Mouse (Mus musculus): ENCODE measurements around the gene Hydin. TPM values are rescaled to one million over a fixed set of nuclear protein-coding genes. Genes with fewer than 3 reads are reported as not detected.

Hydin gene
- polyA plus RNA-seq, 1 experiment from 2014 or later, result 0.16 TPM

DNA sequence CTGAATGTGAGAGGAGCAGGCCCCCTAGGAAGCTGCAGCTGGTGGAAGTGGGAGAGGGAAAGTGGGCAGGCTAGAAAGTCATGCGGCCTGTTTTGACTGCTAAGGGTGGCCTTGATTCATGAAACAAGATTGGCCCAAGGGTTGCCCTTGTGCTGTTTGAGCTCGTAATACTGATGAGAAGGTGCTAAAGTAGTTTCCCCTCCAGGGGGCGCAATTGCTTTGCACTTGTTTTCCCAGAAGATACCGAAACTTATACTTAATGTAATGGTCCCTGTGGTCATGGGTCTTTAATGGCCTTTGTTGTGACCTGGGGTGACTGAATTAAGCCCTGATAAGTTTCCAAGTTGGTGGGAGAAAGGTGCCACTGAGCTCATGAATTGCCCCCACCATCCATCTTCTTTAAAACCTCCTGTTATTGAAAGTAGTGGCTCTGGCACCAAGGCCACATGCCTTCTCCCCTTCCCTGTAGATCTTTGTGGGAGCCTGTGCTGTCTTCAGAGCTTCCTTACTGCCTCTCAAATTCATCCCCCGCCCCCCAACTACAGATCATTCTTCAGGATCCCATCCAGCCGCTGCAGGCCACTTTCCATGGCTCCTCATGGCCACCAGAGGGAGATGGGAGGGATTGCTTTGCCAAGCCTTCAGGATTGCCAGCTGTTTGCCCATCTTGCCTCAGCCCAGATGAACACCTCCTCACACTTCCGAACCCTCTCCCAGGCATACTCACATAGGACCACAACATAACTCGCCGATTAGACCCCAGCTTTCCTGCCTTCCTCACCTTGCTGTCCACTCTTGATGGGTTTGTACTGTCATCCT lies 362.7 kb downstream of the Hydin start:
- H3K4me2 ChIP-seq (replicated peaks), result no peak overlapping the region
- WGBS, result 74% methylated on average over 9 of the region's 9 CpGs
- no peaks in the 10 kb centered on the region for H3K4me1 ChIP-seq

GRCm38 (mm10) chr8:110630079-110630478 lies 363.3 kb downstream of the Hydin start:
- WGBS, result 99% methylated on average over 3 of the region's 3 CpGs
- ATAC-seq (ENCODE audit: low FRiP score, low read depth), result no peak
- peaks cover 29% of the 10 kb centered on the region for H3K36me3 ChIP-seq

More for the DNA sequence above, 362.7 kb downstream of the Hydin start:
- no peak overlapping the region for H3K4me3 ChIP-seq
- no peaks in the 10 kb centered on the region for H3K9me3 ChIP-seq
- no peaks in the 10 kb centered on the region for H3K27me3 ChIP-seq (replicated peaks)
- no peak overlapping the region for H3K27ac ChIP-seq
- peaks cover 23% of the 10 kb centered on the region for H3K36me3 ChIP-seq
- no peak overlapping the region for H3K9ac ChIP-seq
- ATAC-seq (ENCODE audit: low FRiP score, low read depth), result no peak

DNA sequence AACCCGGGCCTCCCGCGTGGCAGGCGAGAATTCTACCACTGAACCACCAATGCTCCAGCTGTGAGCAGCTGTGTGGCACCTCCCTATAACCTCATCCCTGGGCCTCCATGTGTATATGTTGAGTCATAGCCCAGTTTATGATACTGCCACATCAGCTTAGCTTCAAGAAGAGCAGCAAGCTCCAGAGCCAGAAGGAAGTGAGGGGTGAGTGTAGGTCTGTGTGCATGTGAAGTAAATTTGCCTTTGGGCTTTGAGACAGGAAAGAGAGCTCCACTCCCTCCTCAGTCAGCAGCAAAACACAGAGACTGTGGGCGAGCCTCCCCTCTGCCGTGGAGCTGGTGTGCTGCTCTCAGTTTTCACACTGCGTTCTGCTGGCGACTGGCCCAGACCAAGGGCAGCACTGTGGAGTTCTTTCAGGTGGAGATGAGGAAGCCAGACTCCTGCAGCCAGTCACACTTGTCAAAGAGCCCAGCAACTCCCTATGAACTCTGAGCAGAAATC lies 363.8 kb downstream of the Hydin start:
- Histone ChIP-seq H3K4me1 (no peaks in the 10 kb centered on the region), H3K27ac (no peak overlapping the region), H3K9ac (no peak overlapping the region), H3K9me3 (no peaks in the 10 kb centered on the region), H3K27me3 (replicated peaks) (no peaks in the 10 kb centered on the region), H3K36me3 (peaks cover 34% of the 10 kb centered on the region), H3K4me3 (no peak overlapping the region), H3K4me2 (replicated peaks) (no peak overlapping the region)
- 92% methylated on average over 8 of the region's 8 CpGs for WGBS
- no peak for ATAC-seq (ENCODE audit: low FRiP score, low read depth)

More at GRCm38 (mm10) chr8:110630079-110630478, 363.3 kb downstream of the Hydin start:
- no peak overlapping the region for H3K27ac ChIP-seq
- H3K4me1 ChIP-seq, result no peaks in the 10 kb centered on the region
- no peak overlapping the region for H3K4me3 ChIP-seq
- no peak overlapping the region for H3K9ac ChIP-seq
- no peak overlapping the region for H3K4me2 ChIP-seq (replicated peaks)
- H3K27me3 ChIP-seq (replicated peaks), result no peaks in the 10 kb centered on the region
- no peaks in the 10 kb centered on the region for H3K9me3 ChIP-seq

DNA sequence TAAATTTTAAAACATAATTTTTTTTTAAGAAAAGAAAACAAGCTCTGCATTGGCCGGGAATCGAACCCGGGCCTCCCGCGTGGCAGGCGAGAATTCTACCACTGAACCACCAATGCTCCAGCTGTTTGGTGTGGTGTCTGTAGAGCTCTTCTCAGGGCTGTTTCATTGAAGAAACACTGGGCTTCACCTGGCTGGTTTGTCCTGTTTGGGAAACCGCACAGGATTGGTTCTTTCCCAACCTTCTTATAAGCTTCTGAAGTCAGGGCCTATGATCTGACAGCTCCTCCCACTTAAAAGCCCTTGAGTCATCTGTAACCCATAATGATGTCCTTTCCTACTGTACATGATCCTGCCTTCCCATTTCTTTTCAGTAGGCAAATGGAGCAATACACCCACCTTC lies 364.4 kb downstream of the Hydin start:
- no peak for ATAC-seq (ENCODE audit: low FRiP score, low read depth)
- no peak overlapping the region for H3K27ac ChIP-seq
- H3K9ac ChIP-seq, result no peak overlapping the region
- no peak overlapping the region for H3K4me3 ChIP-seq
- no peaks in the 10 kb centered on the region for H3K27me3 ChIP-seq (replicated peaks)
- H3K9me3 ChIP-seq, result no peaks in the 10 kb centered on the region
- no peak overlapping the region for H3K4me2 ChIP-seq (replicated peaks)
- no peaks in the 10 kb centered on the region for H3K4me1 ChIP-seq
- H3K36me3 ChIP-seq, result peaks cover 40% of the 10 kb centered on the region
- WGBS, result 89% methylated on average over 7 of the region's 7 CpGs

DNA sequence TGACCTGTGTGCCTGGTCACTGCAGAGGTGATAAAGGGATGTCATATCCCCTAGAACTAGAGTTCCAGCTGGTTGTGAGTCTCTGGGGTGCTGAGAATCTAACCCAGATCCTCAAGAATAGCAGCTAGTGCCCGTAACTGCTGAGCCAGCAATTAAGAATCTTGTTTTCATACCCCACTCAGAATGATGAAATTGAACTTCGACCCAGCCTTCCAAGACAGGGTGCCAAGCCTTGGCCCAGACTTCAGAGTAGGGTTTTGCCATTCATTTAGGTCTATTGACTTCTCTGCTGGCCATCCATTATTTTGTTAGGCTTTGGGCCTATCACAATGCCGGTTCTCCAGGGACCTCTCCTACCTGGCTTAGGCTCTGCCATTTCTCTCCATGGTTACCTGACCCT lies 367.0 kb downstream of the Hydin start:
- peaks cover 64% of the 10 kb centered on the region for H3K36me3 ChIP-seq

DNA sequence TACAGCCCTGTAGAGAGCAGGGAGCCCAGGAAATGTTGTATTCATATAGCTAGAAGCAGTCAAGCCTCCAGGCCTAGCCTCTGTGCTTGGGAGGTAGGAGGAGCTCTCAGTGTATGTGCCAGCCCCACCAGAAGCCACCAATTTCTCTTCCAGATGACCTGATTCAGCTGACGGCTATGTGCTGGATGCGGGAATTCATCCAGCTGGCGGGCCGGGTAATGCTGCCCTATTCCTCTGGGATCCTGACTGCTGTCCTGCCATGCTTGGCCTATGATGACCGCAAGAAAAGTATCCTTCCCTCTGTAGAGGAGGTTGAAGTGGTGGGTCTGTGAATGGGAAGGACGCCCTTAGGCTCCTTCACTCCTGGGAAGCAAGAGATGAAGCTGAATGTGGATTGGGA lies 369.4 kb downstream of the Hydin start:
- no peak overlapping the region for H3K4me2 ChIP-seq (replicated peaks)
- H3K9ac ChIP-seq, result no peak overlapping the region
- 92% methylated on average over 6 of the region's 6 CpGs for WGBS
- ATAC-seq (ENCODE audit: low FRiP score, low read depth), result no peak
- no peak overlapping the region for H3K4me3 ChIP-seq
- H3K27ac ChIP-seq, result no peak overlapping the region
- H3K27me3 ChIP-seq (replicated peaks), result no peaks in the 10 kb centered on the region
- H3K4me1 ChIP-seq, result no peaks in the 10 kb centered on the region
- peaks cover 66% of the 10 kb centered on the region for H3K36me3 ChIP-seq
- no peaks in the 10 kb centered on the region for H3K9me3 ChIP-seq

More for the DNA sequence above, 367.0 kb downstream of the Hydin start:
- Histone ChIP-seq H3K9me3 (no peaks in the 10 kb centered on the region), H3K4me2 (replicated peaks) (no peak overlapping the region), H3K4me3 (no peak overlapping the region), H3K27ac (no peak overlapping the region), H3K9ac (no peak overlapping the region), H3K27me3 (replicated peaks) (no peaks in the 10 kb centered on the region), H3K4me1 (no peaks in the 10 kb centered on the region)
- no peak for ATAC-seq (ENCODE audit: low FRiP score, low read depth)
- WGBS, result 98% methylated on average over 3 of the region's 3 CpGs

- no peak overlapping the region for H3K27ac ChIP-seq
- no peak overlapping the region for H3K4me3 ChIP-seq
- peaks cover 27% of the 10 kb centered on the region for H3K36me3 ChIP-seq
- H3K9ac ChIP-seq, result no peak overlapping the region
- WGBS, result 93% methylated on average over 5 of the region's 5 CpGs
- no peak for ATAC-seq (ENCODE audit: low FRiP score, low read depth)
- no peaks in the 10 kb centered on the region for H3K27me3 ChIP-seq (replicated peaks)
- H3K9me3 ChIP-seq, result no peaks in the 10 kb centered on the region
- no peak overlapping the region for H3K4me2 ChIP-seq (replicated peaks)
- no peaks in the 10 kb centered on the region for H3K4me1 ChIP-seq
These were observed 375.6 kb downstream of the Hydin start for GRCm38 (mm10) chr8:110642331-110642730.

GRCm38 (mm10) chr8:110643177-110643576 lies 376.4 kb downstream of the Hydin start:
- ATAC-seq (ENCODE audit: low FRiP score, low read depth), result no peak
- H3K9me3 ChIP-seq, result no peaks in the 10 kb centered on the region
- H3K4me3 ChIP-seq, result no peak overlapping the region
- 85% methylated on average over 4 of the region's 4 CpGs for WGBS
- no peaks in the 10 kb centered on the region for H3K4me1 ChIP-seq
- H3K27ac ChIP-seq, result no peak overlapping the region
- no peak overlapping the region for H3K4me2 ChIP-seq (replicated peaks)
- peaks cover 20% of the 10 kb centered on the region for H3K36me3 ChIP-seq
- no peaks in the 10 kb centered on the region for H3K27me3 ChIP-seq (replicated peaks)
- H3K9ac ChIP-seq, result no peak overlapping the region

DNA sequence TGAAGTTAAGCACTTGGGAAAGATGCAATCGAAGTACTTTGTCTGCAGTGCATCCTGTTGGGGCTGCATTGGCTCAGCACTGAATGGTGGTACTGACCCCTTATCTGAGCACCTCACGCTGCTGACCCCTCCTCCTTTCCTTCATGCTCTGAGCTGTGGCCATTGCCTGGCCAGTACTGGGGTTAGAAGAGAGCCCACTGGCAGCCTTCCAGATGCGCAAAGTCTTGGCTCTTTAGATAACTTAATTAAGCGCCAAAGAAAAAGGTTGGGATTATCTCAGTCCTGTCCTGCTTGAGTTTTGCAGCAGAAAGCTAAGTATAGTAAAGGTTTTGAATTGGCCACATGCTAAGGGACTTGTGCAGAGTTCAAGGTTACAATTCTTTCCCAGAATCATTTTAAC lies 377.6 kb downstream of the Hydin start:
- no peak overlapping the region for H3K4me2 ChIP-seq (replicated peaks)
- H3K27ac ChIP-seq, result no peak overlapping the region
- no peak for ATAC-seq (ENCODE audit: low FRiP score, low read depth)
- 89% methylated on average over 4 of the region's 4 CpGs for WGBS
- H3K9me3 ChIP-seq, result no peaks in the 10 kb centered on the region
- no peaks in the 10 kb centered on the region for H3K4me1 ChIP-seq
- no peak overlapping the region for H3K9ac ChIP-seq
- no peaks in the 10 kb centered on the region for H3K27me3 ChIP-seq (replicated peaks)
- no peak overlapping the region for H3K4me3 ChIP-seq
- peaks cover 20% of the 10 kb centered on the region for H3K36me3 ChIP-seq

DNA sequence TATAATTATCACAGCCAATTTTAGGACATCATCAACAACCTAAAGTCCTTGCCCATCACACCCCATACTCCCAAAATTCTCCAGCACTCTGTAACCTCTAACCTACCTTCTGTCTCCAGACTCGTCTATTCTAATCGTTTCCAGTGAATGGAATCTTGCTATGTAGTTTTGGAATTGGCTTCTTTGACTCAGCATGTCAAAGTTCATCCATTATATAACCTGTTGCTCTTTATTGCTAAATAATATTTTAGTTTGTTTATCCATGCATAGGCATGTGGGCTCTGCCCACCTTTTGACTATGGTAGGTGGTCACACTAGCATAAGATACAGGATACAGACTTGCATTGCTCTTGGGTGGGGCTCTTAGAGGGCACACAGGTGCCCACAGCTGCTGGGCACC lies 378.1 kb downstream of the Hydin start:
- no peak overlapping the region for H3K4me2 ChIP-seq (replicated peaks)
- no peaks in the 10 kb centered on the region for H3K4me1 ChIP-seq
- no peak overlapping the region for H3K27ac ChIP-seq
- no peaks in the 10 kb centered on the region for H3K27me3 ChIP-seq (replicated peaks)
- H3K36me3 ChIP-seq, result peaks cover 20% of the 10 kb centered on the region
- H3K9me3 ChIP-seq, result no peaks in the 10 kb centered on the region
- no peak overlapping the region for H3K4me3 ChIP-seq
- 90% methylated on average over 2 of the region's 2 CpGs for WGBS
- no peak for ATAC-seq (ENCODE audit: low FRiP score, low read depth)
- H3K9ac ChIP-seq, result no peak overlapping the region

DNA sequence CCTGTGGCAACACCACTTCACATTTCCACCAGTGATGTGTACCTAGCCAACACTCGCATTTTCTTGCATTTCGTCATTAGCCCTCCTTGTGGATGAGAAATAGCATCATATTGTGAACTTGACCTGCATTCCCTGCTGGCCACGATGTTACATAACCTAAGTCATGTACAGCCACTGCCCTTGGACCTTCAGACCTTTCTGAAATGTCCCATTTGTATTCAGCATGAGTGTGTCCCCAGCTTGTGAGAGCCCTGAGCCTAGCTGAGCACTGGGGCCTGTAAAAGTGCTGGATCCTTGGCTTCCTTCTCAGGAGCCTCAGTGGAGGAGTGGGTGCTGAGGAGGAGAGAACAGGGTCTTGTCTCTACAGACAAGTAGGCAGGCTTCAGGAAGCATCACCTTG lies 378.6 kb downstream of the Hydin start:
- peaks cover 20% of the 10 kb centered on the region for H3K36me3 ChIP-seq

GRCm38 (mm10) chr8:110646064-110646463 lies 379.3 kb downstream of the Hydin start:
- Histone ChIP-seq H3K4me3 (no peak overlapping the region), H3K4me2 (replicated peaks) (no peak overlapping the region), H3K9ac (no peak overlapping the region), H3K27ac (no peak overlapping the region), H3K4me1 (no peaks in the 10 kb centered on the region), H3K27me3 (replicated peaks) (no peaks in the 10 kb centered on the region), H3K9me3 (no peaks in the 10 kb centered on the region), H3K36me3 (peaks cover 24% of the 10 kb centered on the region)
- 37% methylated on average over 6 of the region's 6 CpGs for WGBS
- no peak for ATAC-seq (ENCODE audit: low FRiP score, low read depth)

More for the DNA sequence above, 378.6 kb downstream of the Hydin start:
- Histone ChIP-seq H3K27ac (no peak overlapping the region), H3K9ac (no peak overlapping the region), H3K4me3 (no peak overlapping the region), H3K27me3 (replicated peaks) (no peaks in the 10 kb centered on the region), H3K9me3 (no peaks in the 10 kb centered on the region), H3K4me1 (no peaks in the 10 kb centered on the region), H3K4me2 (replicated peaks) (no peak overlapping the region)
- no peak for ATAC-seq (ENCODE audit: low FRiP score, low read depth)
- WGBS, result 94% methylated on average over 3 of the region's 3 CpGs

DNA sequence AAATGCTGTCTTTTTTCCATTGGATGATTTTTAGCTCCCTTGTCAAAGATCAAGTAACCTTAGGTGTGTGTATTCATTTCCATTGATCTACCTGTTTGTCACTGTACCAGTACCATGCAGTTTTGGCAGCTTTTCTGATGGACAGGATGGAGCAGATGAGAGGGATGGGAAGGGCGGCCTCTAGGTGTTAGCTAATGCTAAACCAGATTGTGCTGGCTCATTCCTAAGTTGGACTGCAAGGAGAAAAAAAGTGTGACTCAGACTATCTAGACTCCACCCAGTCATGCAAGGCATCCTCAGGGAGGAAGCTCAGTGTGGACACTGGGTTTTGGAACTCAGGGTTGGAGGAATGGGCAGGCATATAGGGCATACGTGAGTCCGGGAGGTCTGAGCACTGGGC lies 381.8 kb downstream of the Hydin start:
- no peaks in the 10 kb centered on the region for H3K9me3 ChIP-seq
- H3K27me3 ChIP-seq (replicated peaks), result no peaks in the 10 kb centered on the region
- no peak overlapping the region for H3K9ac ChIP-seq
- 94% methylated on average over 3 of the region's 3 CpGs for WGBS
- ATAC-seq (ENCODE audit: low FRiP score, low read depth), result no peak
- no peak overlapping the region for H3K4me2 ChIP-seq (replicated peaks)
- H3K36me3 ChIP-seq, result peaks cover 24% of the 10 kb centered on the region
- H3K27ac ChIP-seq, result no peak overlapping the region
- no peaks in the 10 kb centered on the region for H3K4me1 ChIP-seq
- H3K4me3 ChIP-seq, result no peak overlapping the region

Measured in neural tube, embryonic 12.5 days (tissue).